Mouse (Mus musculus): ENCODE data around the gene Chd6.

- TF ChIP-seq CTCF (IDR thresholded peaks at IDR 0.05; ENCODE audit: control insufficient read depth, insufficient read depth, low read length): no peak
- TF ChIP-seq POLR2A (IDR thresholded peaks at IDR 0.05; ENCODE audit: borderline replicate concordance, control insufficient read depth, low read depth, low read length): no peak
Measured at GRCm38 (mm10) chr2:161097746-161098145, 11.1 kb downstream of the Chd6 start.

Data from bone marrow, adult 2 months (tissue).